Mouse (Mus musculus) kidney, postnatal 0 days (tissue): ENCODE measurements at regions not wholly inside any gene's neighbourhood (a gene's known extent, or its start where the extent isn't known, plus 50 kb on each side); places are given as distances from the start of the nearest gene placed in this dataset.
"Not testable (repeated sequence)": the region's sequence is repeated elsewhere in the genome, so short reads cannot be mapped to it uniquely, and the experiment has no call there.

Experiments
- ATAC-seq: fragments of 200-750 bp; cut with Nextera tagmentation; replicated peaks from 2 replicates; pipeline ENCODE4 v1.8.0; 2017; ENCODE audit warnings: low read depth, moderate number of reproducible peaks, moderate TSS enrichment, moderate library complexity; ENCODE audit not compliant: low FRiP score
- DNase-seq: peaks from one replicate; pipeline ENCODE4 v3.0.0-alpha.2; 2016; ENCODE audit warnings: low spot score
- H3K27ac ChIP-seq: fragments of 300-500 bp; sonication (generic); 2 replicates; pipeline ENCODE4 v1.5.1; 2014; ENCODE audit warnings: mild to moderate bottlenecking
- H3K27me3 ChIP-seq: fragments of 300-500 bp; sonication (generic); 2 replicates; pipeline ENCODE4 v1.6.1; 2014; ENCODE audit warnings: low read length, mixed read lengths; ENCODE audit not compliant: insufficient read depth
- H3K36me3 ChIP-seq: fragments of 300-500 bp; sonication (generic); 2 replicates; pipeline ENCODE4 v1.6.1; 2014; ENCODE audit warnings: low read length, mixed read lengths; ENCODE audit not compliant: insufficient read depth
- H3K4me1 ChIP-seq: fragments of 300-500 bp; sonication (generic); replicated peaks from 2 replicates; pipeline ENCODE4 v1.6.1; 2014; ENCODE audit warnings: antibody characterized with exemption, low read length, mixed read lengths; ENCODE audit not compliant: insufficient read depth
- H3K4me2 ChIP-seq: fragments of 300-500 bp; sonication (generic); 2 replicates; pipeline ENCODE4 v1.6.1; 2014; ENCODE audit warnings: mild to moderate bottlenecking, low read length, moderate library complexity, mixed read lengths
- H3K4me3 ChIP-seq: fragments of 300-500 bp; sonication (generic); replicated peaks from 2 replicates; pipeline ENCODE4 v1.5.1; 2014; ENCODE audit warnings: low read depth, low read length
- H3K9ac ChIP-seq: fragments of 300-500 bp; sonication (generic); 2 replicates; pipeline ENCODE4 v1.6.1; 2014; ENCODE audit warnings: low read depth, low read length
- H3K9me3 ChIP-seq: fragments of 300-500 bp; sonication (generic); replicated peaks from 2 replicates; pipeline ENCODE4 v1.6.1; 2016; ENCODE audit warnings: low read length, inconsistent platforms, mixed read lengths
- CTCF ChIP-seq: IDR thresholded peaks from 2 replicates; pipeline ENCODE4 v1.5.1; 2016; ENCODE audit warnings: antibody characterized with exemption, low read depth, mild to moderate bottlenecking, moderate library complexity
- WGBS: fragments of 180-500 bp; shearing (Covaris S2); extraction: QIAGEN DNeasy Blood & Tissue Kit; methylation state at CpG from one replicate; pipeline ENCODE4 v1.1.7; 2014; 5-methylcytosine and 5-hydroxymethylcytosine counted together

- H3K4me1 ChIP-seq, result no peaks in the 10 kb centered on the region
- DNase-seq, result no peak
- H3K4me3 ChIP-seq, result no peak overlapping the region
- H3K27me3 ChIP-seq, result no peaks in the 10 kb centered on the region
- H3K9ac ChIP-seq, result no peak overlapping the region
- H3K9me3 ChIP-seq, result no peaks in the 10 kb centered on the region
- no peak overlapping the region for H3K27ac ChIP-seq
- H3K36me3 ChIP-seq, result no peaks in the 10 kb centered on the region
- ATAC-seq, result no peak
- no peak for TF ChIP-seq CTCF
- 75% methylated on average over 2 of the region's 2 CpGs for WGBS
- no peak overlapping the region for H3K4me2 ChIP-seq
Observed at GRCm38 (mm10) chr2:43213901-43214300, 341.2 kb upstream of the Kynu start.

GRCm38 (mm10) chr2:43217119-43217518 lies 338.0 kb upstream of the Kynu start:
- 58% methylated on average over 1 of the region's 1 CpGs for WGBS
- Histone ChIP-seq H3K27ac (no peak overlapping the region), H3K36me3 (no peaks in the 10 kb centered on the region), H3K4me1 (no peaks in the 10 kb centered on the region), H3K9ac (no peak overlapping the region), H3K27me3 (no peaks in the 10 kb centered on the region), H3K4me2 (no peak overlapping the region), H3K9me3 (no peaks in the 10 kb centered on the region), H3K4me3 (no peak overlapping the region)
- no peak for TF ChIP-seq CTCF
- no peak for DNase-seq
- ATAC-seq, result no peak

- no peaks in the 10 kb centered on the region for H3K36me3 ChIP-seq
- no peaks in the 10 kb centered on the region for H3K4me1 ChIP-seq
- no peak overlapping the region for H3K9ac ChIP-seq
- DNase-seq, result no peak
- H3K27ac ChIP-seq, result no peak overlapping the region
- TF ChIP-seq CTCF, result no peak
- H3K4me3 ChIP-seq, result no peak overlapping the region
- H3K4me2 ChIP-seq, result no peak overlapping the region
- H3K27me3 ChIP-seq, result no peaks in the 10 kb centered on the region
- ATAC-seq, result no peak
- 86% methylated on average over 3 of the region's 3 CpGs for WGBS
- no peaks in the 10 kb centered on the region for H3K9me3 ChIP-seq
Observed at GRCm38 (mm10) chr2:43222721-43223120, 332.4 kb upstream of the Kynu start.

- not testable (repeated sequence) for H3K27me3 ChIP-seq, H3K9ac ChIP-seq, ATAC-seq, H3K4me3 ChIP-seq, H3K36me3 ChIP-seq, H3K9me3 ChIP-seq, DNase-seq, H3K4me2 ChIP-seq, H3K4me1 ChIP-seq, H3K27ac ChIP-seq
- WGBS, result 81% methylated on average over 1 of the region's 1 CpGs
Observed at GRCm38 (mm10) chr2:43224728-43225127, 330.4 kb upstream of the Kynu start.

- 75% methylated on average over 3 of the region's 3 CpGs for WGBS
- H3K36me3 ChIP-seq, result no peaks in the 10 kb centered on the region
- DNase-seq, result no peak
Observed at GRCm38 (mm10) chr2:43246786-43247185, 308.3 kb upstream of the Kynu start.

GRCm38 (mm10) chr2:43248671-43249070 lies 306.5 kb upstream of the Kynu start:
- WGBS, result 52% methylated on average over 2 of the region's 2 CpGs
- no peaks in the 10 kb centered on the region for H3K9me3 ChIP-seq
- DNase-seq (no peak), ATAC-seq (no peak)
- no peak for TF ChIP-seq CTCF
- H3K27me3 ChIP-seq, result no peaks in the 10 kb centered on the region
- no peak overlapping the region for H3K27ac ChIP-seq
- H3K9ac ChIP-seq, result no peak overlapping the region
- no peak overlapping the region for H3K4me3 ChIP-seq
- no peaks in the 10 kb centered on the region for H3K4me1 ChIP-seq
- no peaks in the 10 kb centered on the region for H3K36me3 ChIP-seq
- no peak overlapping the region for H3K4me2 ChIP-seq

More at GRCm38 (mm10) chr2:43246786-43247185, 308.3 kb upstream of the Kynu start:
- Histone ChIP-seq H3K4me1 (no peaks in the 10 kb centered on the region), H3K4me3 (no peak overlapping the region), H3K27me3 (no peaks in the 10 kb centered on the region), H3K9me3 (no peaks in the 10 kb centered on the region), H3K27ac (no peak overlapping the region), H3K9ac (no peak overlapping the region), H3K4me2 (no peak overlapping the region)
- no peak for ATAC-seq
- no peak for TF ChIP-seq CTCF

GRCm38 (mm10) chr2:43254709-43255108 lies 300.4 kb upstream of the Kynu start:
- H3K27me3 ChIP-seq, result no peaks in the 10 kb centered on the region
- ATAC-seq (no peak), DNase-seq (no peak)
- H3K4me3 ChIP-seq, result no peak overlapping the region
- H3K36me3 ChIP-seq, result no peaks in the 10 kb centered on the region
- TF ChIP-seq CTCF, result no peak
- no peak overlapping the region for H3K4me2 ChIP-seq
- H3K9ac ChIP-seq, result no peak overlapping the region
- H3K4me1 ChIP-seq, result no peaks in the 10 kb centered on the region
- WGBS, result 77% methylated on average over 3 of the region's 3 CpGs
- H3K9me3 ChIP-seq, result no peaks in the 10 kb centered on the region
- H3K27ac ChIP-seq, result no peak overlapping the region
